Mouse (Mus musculus) megakaryocyte, embryonic 14.5 days (primary cell): ENCODE measurements around the gene Tbc1d16.

Source experiments
- FLI1 ChIP-seq: IDR thresholded peaks from 2 replicates; pipeline ENCODE4 v1.6.1; 2012; ENCODE audit warnings: low read length, inconsistent platforms, mixed read lengths
- GATA1 ChIP-seq: IDR thresholded peaks from 3 replicates; pipeline ENCODE4 v1.6.1; 2012; ENCODE audit warnings: mixed read lengths, low read length, inconsistent platforms, borderline replicate concordance

- TF ChIP-seq GATA1: no peak
- TF ChIP-seq FLI1: no peak
Observed at GRCm38 (mm10) chr11:119211604-119212309, 16.5 kb downstream of the Tbc1d16 start.
